Mouse (Mus musculus) adrenal gland, adult 8-10 months (tissue): ENCODE results near the gene Gm45837. TPM values are rescaled to one million over a fixed set of nuclear protein-coding genes. Genes with fewer than 3 reads are reported as not detected.
A peak's percentile ranks its signal among the peaks of the same experiment; 100 is the strongest.

Experiments used
- DNase-seq: peaks from one replicate; pipeline ENCODE4 v3.0.0; 2022
- total RNA-seq, 4 experiments: library from RNA; stranded (reverse); gene quantifications; 2 replicates each; pipeline ENCODE4 v1.2.4; 2022

Gm45837 gene
- 1 to 10 TPM in 2 of 4 experiments, not detected in 2; 4.4 to 8.6 TPM for total RNA-seq

GRCm38 (mm10) chr7:101410267-101410936 is at the start of gene Gm45837:
Gene Gm45837 (plus strand): TSS chr7:101410886.
- no peak for DNase-seq

GRCm38 (mm10) chr7:101361021-101361420 is 49.7 kb upstream of the Gm45837 start:
- no peak for DNase-seq

- DNase-seq: no peak
Observed at GRCm38 (mm10) chr7:101361767-101362166, 48.9 kb upstream of the Gm45837 start.

GRCm38 (mm10) chr7:101362791-101363191 is 47.9 kb upstream of the Gm45837 start:
- no peak for DNase-seq

- no peak for DNase-seq
Observed at GRCm38 (mm10) chr7:101363914-101364313, 46.8 kb upstream of the Gm45837 start.

- no peak for DNase-seq
Observed at GRCm38 (mm10) chr7:101367901-101368852, 42.5 kb upstream of the Gm45837 start.

GRCm38 (mm10) chr7:101369666-101370065 is 41.0 kb upstream of the Gm45837 start:
- no peak for DNase-seq

GRCm38 (mm10) chr7:101373082-101373481 is 37.6 kb upstream of the Gm45837 start:
- no peak for DNase-seq

GRCm38 (mm10) chr7:101374155-101374554 is 36.5 kb upstream of the Gm45837 start:
- no peak for DNase-seq

GRCm38 (mm10) chr7:101376701-101377340 is 33.9 kb upstream of the Gm45837 start:
- no peak for DNase-seq

GRCm38 (mm10) chr7:101377741-101378262 is 32.9 kb upstream of the Gm45837 start:
- peak; percentile 65 for DNase-seq

GRCm38 (mm10) chr7:101378285-101378684 is 32.4 kb upstream of the Gm45837 start:
- no peak for DNase-seq

- no peak for DNase-seq
Observed at GRCm38 (mm10) chr7:101378796-101379465, 31.8 kb upstream of the Gm45837 start.

GRCm38 (mm10) chr7:101379732-101380131 is 31.0 kb upstream of the Gm45837 start:
- DNase-seq: no peak

- DNase-seq: no peak
Observed at GRCm38 (mm10) chr7:101381512-101381911, 29.2 kb upstream of the Gm45837 start.

- DNase-seq: no peak
Observed at GRCm38 (mm10) chr7:101382378-101382777, 28.3 kb upstream of the Gm45837 start.

GRCm38 (mm10) chr7:101383756-101384155 is 26.9 kb upstream of the Gm45837 start:
- DNase-seq: no peak

GRCm38 (mm10) chr7:101384931-101385330 is 25.8 kb upstream of the Gm45837 start:
- DNase-seq: no peak

GRCm38 (mm10) chr7:101385331-101385733 is 25.4 kb upstream of the Gm45837 start:
- no peak for DNase-seq

- no peak for DNase-seq
Observed at GRCm38 (mm10) chr7:101385866-101386452, 24.7 kb upstream of the Gm45837 start.

- DNase-seq: no peak
Observed at GRCm38 (mm10) chr7:101389256-101389655, 21.4 kb upstream of the Gm45837 start.
